Mouse (Mus musculus): ENCODE measurements around the gene Parvb. TPM values are rescaled to one million over a fixed set of nuclear protein-coding genes. Genes with fewer than 3 reads are reported as not detected.

Gene Parvb
- polyA plus RNA-seq, 1 experiment: 54.5 TPM

- no peak overlapping the region for H3K4me3 ChIP-seq (ENCODE audit: low read depth, low read length)
- H3K36me3 ChIP-seq (ENCODE audit: control insufficient read depth, insufficient read depth, low read length, poor library complexity, severe bottlenecking): no peaks in the 10 kb centered on the region
- H3K9me3 ChIP-seq (replicated peaks; ENCODE audit: control insufficient read depth, insufficient read depth, low read length, poor library complexity, severe bottlenecking): no peaks in the 10 kb centered on the region
- peaks cover 3% of the 10 kb centered on the region for H3K4me1 ChIP-seq (ENCODE audit: control insufficient read depth, insufficient read depth, low read length)
- H3K27me3 ChIP-seq (ENCODE audit: control insufficient read depth, insufficient read depth, low read length, poor library complexity, severe bottlenecking): no peaks in the 10 kb centered on the region
- no peak overlapping the region for H3K9ac ChIP-seq (ENCODE audit: low read depth, poor library complexity, severe bottlenecking)
- no peak for TF ChIP-seq POLR2A (IDR thresholded peaks at IDR 0.05; ENCODE audit: insufficient read depth, low read length)
- TF ChIP-seq EP300 (IDR thresholded peaks at IDR 0.05; ENCODE audit: insufficient read depth, low read depth, low read length): no peak
- TF ChIP-seq CTCF (IDR thresholded peaks at IDR 0.05; ENCODE audit: low read depth, low read length): no peak
- no peak overlapping the region for H3K27ac ChIP-seq (ENCODE audit: insufficient read depth, low read length)
These were observed 69.2 kb downstream of the Parvb start for GRCm38 (mm10) chr15:84301026-84301425.

GRCm38 (mm10) chr15:84301641-84302420 lies 70.0 kb downstream of the Parvb start:
- Histone ChIP-seq H3K27me3 (ENCODE audit: control insufficient read depth, insufficient read depth, low read length, poor library complexity, severe bottlenecking) (no peaks in the 10 kb centered on the region), H3K4me1 (ENCODE audit: control insufficient read depth, insufficient read depth, low read length) (peaks cover 3% of the 10 kb centered on the region), H3K27ac (ENCODE audit: insufficient read depth, low read length) (no peak overlapping the region), H3K4me3 (ENCODE audit: low read depth, low read length) (no peak overlapping the region), H3K9ac (ENCODE audit: low read depth, poor library complexity, severe bottlenecking) (no peak overlapping the region), H3K36me3 (ENCODE audit: control insufficient read depth, insufficient read depth, low read length, poor library complexity, severe bottlenecking) (peaks cover 3% of the 10 kb centered on the region; the same call in 1 of the 2 replicates), H3K9me3 (replicated peaks; ENCODE audit: control insufficient read depth, insufficient read depth, low read length, poor library complexity, severe bottlenecking) (no peaks in the 10 kb centered on the region)
- no peak for TF ChIP-seq EP300 (IDR thresholded peaks at IDR 0.05; ENCODE audit: insufficient read depth, low read depth, low read length)

GRCm38 (mm10) chr15:84303264-84303663 lies 71.4 kb downstream of the Parvb start:
- no peak for TF ChIP-seq POLR2A (IDR thresholded peaks at IDR 0.05; ENCODE audit: insufficient read depth, low read length)
- no peak for TF ChIP-seq EP300 (IDR thresholded peaks at IDR 0.05; ENCODE audit: insufficient read depth, low read depth, low read length)
- TF ChIP-seq CTCF (IDR thresholded peaks at IDR 0.05; ENCODE audit: low read depth, low read length): no peak
- peaks cover 6% of the 10 kb centered on the region; the same call in 1 of the 2 replicates for H3K36me3 ChIP-seq (ENCODE audit: control insufficient read depth, insufficient read depth, low read length, poor library complexity, severe bottlenecking)
- H3K27me3 ChIP-seq (ENCODE audit: control insufficient read depth, insufficient read depth, low read length, poor library complexity, severe bottlenecking): no peaks in the 10 kb centered on the region
- no peak overlapping the region for H3K9ac ChIP-seq (ENCODE audit: low read depth, poor library complexity, severe bottlenecking)
- peaks cover 3% of the 10 kb centered on the region for H3K4me1 ChIP-seq (ENCODE audit: control insufficient read depth, insufficient read depth, low read length)
- H3K27ac ChIP-seq (ENCODE audit: insufficient read depth, low read length): no peak overlapping the region
- no peak overlapping the region for H3K4me3 ChIP-seq (ENCODE audit: low read depth, low read length)
- no peaks in the 10 kb centered on the region for H3K9me3 ChIP-seq (replicated peaks; ENCODE audit: control insufficient read depth, insufficient read depth, low read length, poor library complexity, severe bottlenecking)

- Histone ChIP-seq H3K36me3 (ENCODE audit: control insufficient read depth, insufficient read depth, low read length, poor library complexity, severe bottlenecking) (peaks cover 6% of the 10 kb centered on the region; the same call in 1 of the 2 replicates), H3K9ac (ENCODE audit: low read depth, poor library complexity, severe bottlenecking) (no peak overlapping the region), H3K4me3 (ENCODE audit: low read depth, low read length) (no peak overlapping the region), H3K9me3 (replicated peaks; ENCODE audit: control insufficient read depth, insufficient read depth, low read length, poor library complexity, severe bottlenecking) (no peaks in the 10 kb centered on the region), H3K4me1 (ENCODE audit: control insufficient read depth, insufficient read depth, low read length) (peaks cover 3% of the 10 kb centered on the region), H3K27me3 (ENCODE audit: control insufficient read depth, insufficient read depth, low read length, poor library complexity, severe bottlenecking) (no peaks in the 10 kb centered on the region), H3K27ac (ENCODE audit: insufficient read depth, low read length) (no peak overlapping the region)
- TF ChIP-seq CTCF (IDR thresholded peaks at IDR 0.05; ENCODE audit: low read depth, low read length) (no peak), POLR2A (IDR thresholded peaks at IDR 0.05; ENCODE audit: insufficient read depth, low read length) (no peak), EP300 (IDR thresholded peaks at IDR 0.05; ENCODE audit: insufficient read depth, low read depth, low read length) (no peak)
These were observed 73.5 kb downstream of the Parvb start for GRCm38 (mm10) chr15:84305333-84305732.

GRCm38 (mm10) chr15:84310271-84310670 lies 78.4 kb downstream of the Parvb start:
- Histone ChIP-seq H3K27me3 (ENCODE audit: control insufficient read depth, insufficient read depth, low read length, poor library complexity, severe bottlenecking) (no peaks in the 10 kb centered on the region), H3K9ac (ENCODE audit: low read depth, poor library complexity, severe bottlenecking) (no peak overlapping the region), H3K9me3 (replicated peaks; ENCODE audit: control insufficient read depth, insufficient read depth, low read length, poor library complexity, severe bottlenecking) (no peaks in the 10 kb centered on the region), H3K36me3 (ENCODE audit: control insufficient read depth, insufficient read depth, low read length, poor library complexity, severe bottlenecking) (peaks cover 6% of the 10 kb centered on the region; the same call in 1 of the 2 replicates), H3K4me3 (ENCODE audit: low read depth, low read length) (no peak overlapping the region), H3K27ac (ENCODE audit: insufficient read depth, low read length) (no peak overlapping the region), H3K4me1 (ENCODE audit: control insufficient read depth, insufficient read depth, low read length) (peaks cover 5% of the 10 kb centered on the region)
- TF ChIP-seq POLR2A (IDR thresholded peaks at IDR 0.05; ENCODE audit: insufficient read depth, low read length): no peak
- no peak for TF ChIP-seq CTCF (IDR thresholded peaks at IDR 0.05; ENCODE audit: low read depth, low read length)
- TF ChIP-seq EP300 (IDR thresholded peaks at IDR 0.05; ENCODE audit: insufficient read depth, low read depth, low read length): no peak

GRCm38 (mm10) chr15:84311295-84312085 lies 79.6 kb downstream of the Parvb start:
- Histone ChIP-seq H3K9ac (ENCODE audit: low read depth, poor library complexity, severe bottlenecking) (no peak overlapping the region), H3K36me3 (ENCODE audit: control insufficient read depth, insufficient read depth, low read length, poor library complexity, severe bottlenecking) (peaks cover 6% of the 10 kb centered on the region; the same call in 1 of the 2 replicates), H3K9me3 (replicated peaks; ENCODE audit: control insufficient read depth, insufficient read depth, low read length, poor library complexity, severe bottlenecking) (no peaks in the 10 kb centered on the region), H3K4me3 (ENCODE audit: low read depth, low read length) (no peak overlapping the region), H3K4me1 (ENCODE audit: control insufficient read depth, insufficient read depth, low read length) (peaks cover 6% of the 10 kb centered on the region), H3K27ac (ENCODE audit: insufficient read depth, low read length) (no peak overlapping the region), H3K27me3 (ENCODE audit: control insufficient read depth, insufficient read depth, low read length, poor library complexity, severe bottlenecking) (no peaks in the 10 kb centered on the region)
- TF ChIP-seq CTCF (IDR thresholded peaks at IDR 0.05; ENCODE audit: low read depth, low read length): no peak
- no peak for TF ChIP-seq POLR2A (IDR thresholded peaks at IDR 0.05; ENCODE audit: insufficient read depth, low read length)
- no peak for TF ChIP-seq EP300 (IDR thresholded peaks at IDR 0.05; ENCODE audit: insufficient read depth, low read depth, low read length)
